Mouse (Mus musculus) forebrain, embryonic 11.5 days (tissue): Measurements from ENCODE around the gene Tspyl3. TPM values are rescaled to one million over a fixed set of nuclear protein-coding genes. Genes with fewer than 3 reads are reported as not detected.

ENCODE experiments used
- ATAC-seq: fragments of 200-750 bp; cut with Nextera tagmentation; replicated peaks from 2 replicates; pipeline ENCODE4 v1.8.0; 2017; ENCODE audit warnings: moderate TSS enrichment; ENCODE audit not compliant: low FRiP score
- DNase-seq: peaks from one replicate; pipeline ENCODE4 v3.0.0-alpha.2; 2017; ENCODE audit warnings: low spot score
- H3K27ac ChIP-seq: fragments of 300-500 bp; sonication (generic); 2 replicates; pipeline ENCODE4 v1.5.1; 2014; ENCODE audit warnings: low read depth, low read length
- H3K27me3 ChIP-seq: fragments of 300-500 bp; sonication (generic); 2 replicates; pipeline ENCODE4 v1.6.1; 2014; ENCODE audit warnings: mild to moderate bottlenecking, low read length, mixed read lengths; ENCODE audit not compliant: control insufficient read depth, insufficient read depth
- H3K36me3 ChIP-seq: fragments of 300-500 bp; sonication (generic); 2 replicates; pipeline ENCODE4 v1.6.1; 2014; ENCODE audit warnings: mild to moderate bottlenecking, low read length, moderate library complexity, mixed read lengths; ENCODE audit not compliant: control insufficient read depth, insufficient read depth
- H3K4me1 ChIP-seq: fragments of 300-500 bp; sonication (generic); replicated peaks from 2 replicates; pipeline ENCODE4 v1.6.1; 2014; ENCODE audit warnings: low read length, mixed read lengths; ENCODE audit not compliant: control insufficient read depth, insufficient read depth
- H3K4me2 ChIP-seq: fragments of 300-500 bp; sonication (generic); 2 replicates; pipeline ENCODE4 v1.6.1; 2014; ENCODE audit warnings: low read depth, mild to moderate bottlenecking, low read length, moderate library complexity, mixed read lengths; ENCODE audit not compliant: severe bottlenecking
- H3K4me3 ChIP-seq: fragments of 300-500 bp; sonication (generic); 2 replicates; pipeline ENCODE4 v1.5.1; 2014; ENCODE audit warnings: low read depth, low read length
- H3K9ac ChIP-seq: fragments of 300-500 bp; sonication (generic); 2 replicates; pipeline ENCODE4 v1.6.1; 2014; ENCODE audit warnings: low read length
- H3K9me3 ChIP-seq: fragments of 300-500 bp; sonication (generic); 2 replicates; pipeline ENCODE4 v1.6.1; 2016; ENCODE audit warnings: low read length, mixed read lengths; ENCODE audit not compliant: control insufficient read depth
- WGBS: fragments of 180-500 bp; shearing (Covaris S2); extraction: QIAGEN DNeasy Blood & Tissue Kit; methylation state at CpG from one replicate; pipeline ENCODE4 v1.1.7; 2014; 5-methylcytosine and 5-hydroxymethylcytosine counted together
- polyA plus RNA-seq: library from polyadenylated mRNA; unstranded; fragments of >200 nt; fragmentation: Nextera tagmentation; extraction: Ambion mirVana; gene quantifications from 2 replicates; pipeline ENCODE4 v1.2.1, GENCODE M21; 2014

Tspyl3 gene
- polyA plus RNA-seq, 1 experiment from 2014 or later, result 4.8 TPM

- no peaks in the 10 kb centered on the region for H3K9me3 ChIP-seq
- no peak overlapping the region for H3K4me2 ChIP-seq
- no peaks in the 10 kb centered on the region for H3K27me3 ChIP-seq
- DNase-seq (no peak), ATAC-seq (no peak)
- H3K9ac ChIP-seq, result no peak overlapping the region
- H3K4me1 ChIP-seq, result no peaks in the 10 kb centered on the region
- H3K27ac ChIP-seq, result no peak overlapping the region
- H3K4me3 ChIP-seq, result no peak overlapping the region
- no peaks in the 10 kb centered on the region; the same call in 1 of the 2 replicates for H3K36me3 ChIP-seq
- 97% methylated on average over 2 of the region's 2 CpGs for WGBS
Observed at GRCm38 (mm10) chr2:153208149-153208548, 17.1 kb downstream of the Tspyl3 start.

GRCm38 (mm10) chr2:153202766-153203165 is 22.5 kb downstream of the Tspyl3 start:
- ATAC-seq (no peak), DNase-seq (no peak)
- Histone ChIP-seq H3K27ac (no peak overlapping the region), H3K36me3 (no peaks in the 10 kb centered on the region; the same call in 1 of the 2 replicates), H3K9me3 (no peaks in the 10 kb centered on the region), H3K27me3 (no peaks in the 10 kb centered on the region), H3K4me2 (no peak overlapping the region), H3K4me3 (no peak overlapping the region), H3K9ac (no peak overlapping the region), H3K4me1 (0 out of 2 replicates have a peak, but pooled peaks cover 2% of the 10 kb centered on the region)
- WGBS, result 56% methylated on average over 1 of the region's 1 CpGs

GRCm38 (mm10) chr2:153199114-153199513 is 26.1 kb downstream of the Tspyl3 start:
- no peak overlapping the region for H3K9ac ChIP-seq
- no peaks in the 10 kb centered on the region for H3K9me3 ChIP-seq
- H3K27ac ChIP-seq, result no peak overlapping the region
- WGBS, result 94% methylated on average over 2 of the region's 2 CpGs
- H3K4me2 ChIP-seq, result no peak overlapping the region
- H3K36me3 ChIP-seq, result no peaks in the 10 kb centered on the region; the same call in 1 of the 2 replicates
- ATAC-seq, result no peak
- H3K4me1 ChIP-seq, result 0 out of 2 replicates have a peak, but pooled peaks cover 2% of the 10 kb centered on the region
- no peaks in the 10 kb centered on the region for H3K27me3 ChIP-seq
- no peak for DNase-seq
- H3K4me3 ChIP-seq, result no peak overlapping the region

- Histone ChIP-seq H3K4me2 (no peak overlapping the region), H3K9ac (no peak overlapping the region), H3K27me3 (no peaks in the 10 kb centered on the region), H3K4me3 (no peak overlapping the region), H3K27ac (no peak overlapping the region), H3K36me3 (no peaks in the 10 kb centered on the region; the same call in 1 of the 2 replicates), H3K9me3 (no peaks in the 10 kb centered on the region), H3K4me1 (0 out of 2 replicates have a peak, but pooled peaks cover 2% of the 10 kb centered on the region)
- ATAC-seq, result no peak
- no peak for DNase-seq
- WGBS, result 84% methylated on average over 5 of the region's 5 CpGs
Observed at GRCm38 (mm10) chr2:153198485-153198884, 26.8 kb downstream of the Tspyl3 start.

- H3K9ac ChIP-seq, result no peak overlapping the region
- ATAC-seq (no peak), DNase-seq (no peak)
- no peaks in the 10 kb centered on the region for H3K27me3 ChIP-seq
- H3K9me3 ChIP-seq, result no peaks in the 10 kb centered on the region
- 92% methylated on average over 3 of the region's 3 CpGs for WGBS
- no peak overlapping the region for H3K4me2 ChIP-seq
- H3K27ac ChIP-seq, result no peak overlapping the region
- H3K36me3 ChIP-seq, result no peaks in the 10 kb centered on the region; the same call in 1 of the 2 replicates
- H3K4me3 ChIP-seq, result no peak overlapping the region
- H3K4me1 ChIP-seq, result no peaks in the 10 kb centered on the region
Observed at GRCm38 (mm10) chr2:153194255-153194654, 31.0 kb downstream of the Tspyl3 start.

- Histone ChIP-seq H3K27me3 (no peaks in the 10 kb centered on the region), H3K4me2 (no peak overlapping the region), H3K4me3 (no peak overlapping the region), H3K36me3 (no peaks in the 10 kb centered on the region; the same call in 1 of the 2 replicates), H3K4me1 (no peaks in the 10 kb centered on the region), H3K9ac (no peak overlapping the region), H3K9me3 (no peaks in the 10 kb centered on the region), H3K27ac (no peak overlapping the region)
- 78% methylated on average over 2 of the region's 2 CpGs for WGBS
- DNase-seq, result no peak
- no peak for ATAC-seq
Observed at GRCm38 (mm10) chr2:153191242-153191641, 34.0 kb downstream of the Tspyl3 start.

GRCm38 (mm10) chr2:153187848-153188247 is 37.4 kb downstream of the Tspyl3 start:
- Histone ChIP-seq H3K4me3 (no peak overlapping the region), H3K27ac (no peak overlapping the region), H3K4me2 (no peak overlapping the region), H3K4me1 (no peaks in the 10 kb centered on the region), H3K9me3 (no peaks in the 10 kb centered on the region), H3K27me3 (no peaks in the 10 kb centered on the region), H3K9ac (no peak overlapping the region), H3K36me3 (no peaks in the 10 kb centered on the region; the same call in 1 of the 2 replicates)
- DNase-seq, result no peak
- ATAC-seq, result no peak
- 94% methylated on average over 2 of the region's 2 CpGs for WGBS

- no peak overlapping the region for H3K4me2 ChIP-seq
- WGBS, result 89% methylated on average over 2 of the region's 2 CpGs
- no peak overlapping the region for H3K4me3 ChIP-seq
- peaks cover 3% of the 10 kb centered on the region; the same call in 1 of the 2 replicates for H3K36me3 ChIP-seq
- H3K9ac ChIP-seq, result no peak overlapping the region
- no peaks in the 10 kb centered on the region for H3K4me1 ChIP-seq
- no peak for DNase-seq
- H3K27me3 ChIP-seq, result no peaks in the 10 kb centered on the region
- no peaks in the 10 kb centered on the region for H3K9me3 ChIP-seq
- no peak overlapping the region for H3K27ac ChIP-seq
- ATAC-seq, result no peak
Observed at GRCm38 (mm10) chr2:153186176-153186591, 39.1 kb downstream of the Tspyl3 start.

- no peak overlapping the region for H3K9ac ChIP-seq
- no peak overlapping the region for H3K27ac ChIP-seq
- no peak for DNase-seq
- peaks cover 2% of the 10 kb centered on the region; the same call in 1 of the 2 replicates for H3K27me3 ChIP-seq
- H3K4me2 ChIP-seq, result no peak overlapping the region
- no peak for ATAC-seq
- WGBS, result 87% methylated on average over 3 of the region's 3 CpGs
- peaks cover 3% of the 10 kb centered on the region; the same call in 1 of the 2 replicates for H3K36me3 ChIP-seq
- no peaks in the 10 kb centered on the region for H3K4me1 ChIP-seq
- no peaks in the 10 kb centered on the region for H3K9me3 ChIP-seq
- H3K4me3 ChIP-seq, result no peak overlapping the region
Observed at GRCm38 (mm10) chr2:153179961-153180360, 45.3 kb downstream of the Tspyl3 start.
